Mouse (Mus musculus) thymus, postnatal 4 days (tissue): Measurements from ENCODE around the gene Znfx1.

Experiments
- DNase-seq: peaks from one replicate; pipeline ENCODE4 v3.0.0; 2021

The Znfx1 gene

GRCm38 (mm10) chr2:167062965-167063880 is at the start of gene Znfx1:
Gene Znfx1 (minus strand): TSS chr2:167063015.
- DNase-seq = peak; percentile 98

GRCm38 (mm10) chr2:167112259-167112658 is 49.4 kb upstream of the Znfx1 start:
- DNase-seq = no peak

- DNase-seq = no peak
These were observed 46.7 kb upstream of the Znfx1 start for GRCm38 (mm10) chr2:167109506-167109905.

- DNase-seq = no peak
These were observed 40.7 kb upstream of the Znfx1 start for GRCm38 (mm10) chr2:167103546-167103945.

GRCm38 (mm10) chr2:167101743-167102441 is 39.1 kb upstream of the Znfx1 start:
- peak; percentile 88 for DNase-seq

DNA sequence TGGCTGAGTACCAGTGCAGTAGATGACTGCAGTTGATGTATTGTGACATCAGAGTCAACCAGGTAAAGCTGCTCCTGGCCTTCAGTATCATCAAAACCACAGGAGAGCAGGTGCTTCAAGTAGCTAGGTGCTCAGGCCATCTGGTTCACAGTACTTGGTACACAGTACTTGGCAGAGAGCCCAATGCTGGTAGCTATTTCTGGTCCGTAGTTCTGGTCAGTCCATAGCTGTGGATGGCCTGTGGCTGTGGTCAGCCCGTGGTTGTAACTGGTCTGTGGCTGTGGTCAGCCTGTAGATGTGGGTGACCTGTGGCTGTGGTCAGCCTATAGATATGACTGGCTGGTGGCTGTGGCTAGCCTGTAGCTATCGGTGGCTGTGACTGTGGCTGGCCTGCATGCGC is 31.9 kb upstream of the Znfx1 start:
- no peak for DNase-seq

DNA sequence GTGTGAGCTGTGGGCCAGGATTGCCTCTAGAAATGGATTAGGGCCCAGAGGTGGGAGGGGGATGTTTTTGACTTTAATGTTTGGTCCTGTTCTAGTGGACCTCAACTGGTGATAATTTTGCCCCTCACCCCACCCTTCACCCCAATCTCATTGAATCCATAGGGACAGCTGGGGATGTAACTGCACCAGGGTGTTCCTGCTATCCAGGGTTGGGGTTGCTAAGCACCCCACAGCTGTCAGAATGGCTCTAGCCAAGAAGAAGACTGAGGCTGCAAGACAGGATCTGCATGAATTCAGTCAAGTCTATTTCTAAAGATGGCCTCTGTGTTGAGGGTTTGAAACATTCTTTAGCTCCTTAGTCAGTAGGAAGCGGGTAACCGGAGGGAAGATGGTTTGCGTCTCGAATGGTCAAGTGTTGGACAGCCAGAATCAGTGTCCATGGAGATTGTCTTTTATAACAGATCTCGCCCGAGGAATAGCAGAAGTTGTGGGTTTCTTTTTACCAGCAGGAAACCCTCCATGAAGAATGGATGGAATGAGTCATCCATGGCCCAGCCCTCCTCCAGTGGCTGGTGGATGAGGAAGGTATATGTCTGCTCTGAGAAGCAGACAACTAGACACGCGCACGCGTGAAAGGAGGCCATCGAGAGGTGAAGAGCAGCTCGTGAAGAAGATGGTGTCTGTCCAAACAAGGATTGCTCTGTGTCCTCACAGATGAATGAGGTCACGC is 30.5 kb upstream of the Znfx1 start:
- DNase-seq = no peak

DNA sequence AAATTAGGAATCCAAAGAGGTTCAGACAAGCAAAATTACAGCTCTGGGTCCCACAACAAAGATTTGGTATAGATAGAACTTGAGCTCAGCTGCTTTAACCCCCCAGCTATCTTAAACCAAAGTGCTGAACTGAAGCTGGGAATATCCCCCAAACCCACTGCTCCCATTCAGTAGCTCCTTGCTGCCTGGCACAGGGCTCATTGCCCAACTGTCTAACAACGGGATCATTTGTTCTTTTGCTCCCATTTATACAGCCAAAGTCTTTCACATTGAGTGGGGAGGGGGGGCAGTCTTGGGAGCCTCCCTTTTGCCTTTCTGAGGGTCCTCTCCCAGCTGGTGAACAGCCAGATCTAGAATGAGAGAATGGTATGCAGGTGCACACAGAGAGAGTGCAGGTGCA is 27.5 kb upstream of the Znfx1 start:
- DNase-seq = no peak

- DNase-seq = no peak
These were observed 24.0 kb upstream of the Znfx1 start for GRCm38 (mm10) chr2:167086836-167087235.

DNA sequence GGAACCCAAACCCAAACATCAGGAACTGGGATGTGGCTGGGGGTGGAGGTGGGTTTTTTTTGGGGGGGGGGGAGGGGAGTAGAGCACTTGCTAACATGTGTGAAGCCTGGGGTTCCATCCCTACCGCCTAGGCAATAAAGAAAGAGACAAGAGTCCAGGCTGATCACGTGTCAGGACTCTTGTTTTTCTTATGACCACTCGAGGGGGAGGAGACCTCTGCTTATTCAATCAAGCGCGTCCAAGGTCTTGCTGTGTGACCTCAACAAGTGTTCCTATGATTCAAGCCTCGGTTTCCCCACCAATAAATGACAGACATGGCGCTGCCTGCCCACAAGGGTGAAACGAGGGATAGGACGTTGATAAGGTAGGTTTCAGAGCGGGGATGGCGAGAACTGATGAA is 23.3 kb upstream of the Znfx1 start:
- DNase-seq = no peak

DNA sequence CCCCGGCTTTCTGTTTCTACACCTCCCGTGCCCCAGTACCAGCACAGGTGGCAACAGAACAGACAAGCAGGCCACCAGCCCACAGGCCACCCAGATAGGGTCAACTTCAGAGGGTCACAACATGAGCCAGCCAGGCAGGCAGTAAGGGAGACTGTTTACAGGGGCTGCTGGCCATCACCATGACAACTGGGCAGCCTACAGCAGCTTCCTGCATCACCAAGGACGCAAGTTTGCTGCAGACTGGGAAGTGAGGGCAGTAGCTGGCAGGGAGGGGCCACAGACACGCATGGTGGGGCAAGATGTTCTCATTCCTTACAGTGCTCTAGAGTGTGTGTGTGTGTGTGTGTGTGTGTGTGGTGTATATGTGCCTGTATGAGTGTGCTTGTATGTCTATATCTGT is 18.8 kb upstream of the Znfx1 start:
- no peak for DNase-seq

GRCm38 (mm10) chr2:167081135-167081534 is 18.3 kb upstream of the Znfx1 start:
- no peak for DNase-seq

- DNase-seq = no peak
These were observed 17.6 kb upstream of the Znfx1 start for GRCm38 (mm10) chr2:167080387-167080786.

GRCm38 (mm10) chr2:167079535-167080257 is 16.9 kb upstream of the Znfx1 start:
- no peak for DNase-seq

DNA sequence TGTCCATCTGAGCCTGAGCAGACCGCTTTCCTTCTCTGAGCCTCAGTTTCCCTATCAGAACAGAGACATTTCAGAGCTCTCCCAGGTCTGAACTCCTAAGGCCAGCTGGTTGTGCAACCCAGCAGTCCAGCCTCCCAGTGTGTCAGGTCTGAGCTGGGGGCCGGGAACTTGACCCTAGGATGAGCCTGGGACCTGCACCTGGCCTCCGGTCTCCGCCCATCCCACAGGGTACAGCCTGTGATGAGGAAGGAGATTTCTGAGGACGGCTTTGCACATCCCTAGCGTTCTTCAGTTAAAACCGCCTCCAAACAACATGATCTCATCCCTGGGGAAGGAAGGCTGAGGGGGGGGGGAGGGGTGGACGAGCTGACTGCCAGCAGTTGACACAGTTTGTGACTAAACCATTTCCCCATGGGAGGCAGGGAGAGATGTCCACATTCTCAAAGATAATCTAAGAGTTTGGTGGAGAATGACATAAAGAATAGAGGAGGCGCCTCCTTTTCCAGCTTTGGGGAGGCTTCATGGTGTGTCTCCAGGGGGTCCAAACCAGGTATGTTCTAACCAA is 16.2 kb upstream of the Znfx1 start:
- no peak for DNase-seq

DNA sequence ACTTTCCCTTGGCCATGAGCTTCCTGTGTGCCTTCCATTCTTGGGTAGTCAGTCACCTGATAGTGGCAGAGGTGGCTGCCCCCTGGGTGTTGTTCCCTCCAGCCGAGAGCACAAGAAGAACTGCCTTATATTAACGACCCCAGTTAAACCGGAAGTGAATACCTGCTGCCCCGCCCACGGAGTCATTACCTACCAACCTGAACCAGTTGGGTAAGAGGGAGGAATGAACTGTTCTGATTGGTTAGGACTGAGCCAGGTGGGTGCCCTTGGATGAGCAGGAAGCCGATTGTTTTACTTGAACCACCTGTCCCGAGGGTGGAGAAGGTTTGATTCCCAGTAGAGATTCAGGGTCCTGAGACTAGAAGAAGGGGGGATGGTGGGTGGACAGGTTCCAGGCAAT is 15.7 kb upstream of the Znfx1 start:
- DNase-seq = no peak

DNA sequence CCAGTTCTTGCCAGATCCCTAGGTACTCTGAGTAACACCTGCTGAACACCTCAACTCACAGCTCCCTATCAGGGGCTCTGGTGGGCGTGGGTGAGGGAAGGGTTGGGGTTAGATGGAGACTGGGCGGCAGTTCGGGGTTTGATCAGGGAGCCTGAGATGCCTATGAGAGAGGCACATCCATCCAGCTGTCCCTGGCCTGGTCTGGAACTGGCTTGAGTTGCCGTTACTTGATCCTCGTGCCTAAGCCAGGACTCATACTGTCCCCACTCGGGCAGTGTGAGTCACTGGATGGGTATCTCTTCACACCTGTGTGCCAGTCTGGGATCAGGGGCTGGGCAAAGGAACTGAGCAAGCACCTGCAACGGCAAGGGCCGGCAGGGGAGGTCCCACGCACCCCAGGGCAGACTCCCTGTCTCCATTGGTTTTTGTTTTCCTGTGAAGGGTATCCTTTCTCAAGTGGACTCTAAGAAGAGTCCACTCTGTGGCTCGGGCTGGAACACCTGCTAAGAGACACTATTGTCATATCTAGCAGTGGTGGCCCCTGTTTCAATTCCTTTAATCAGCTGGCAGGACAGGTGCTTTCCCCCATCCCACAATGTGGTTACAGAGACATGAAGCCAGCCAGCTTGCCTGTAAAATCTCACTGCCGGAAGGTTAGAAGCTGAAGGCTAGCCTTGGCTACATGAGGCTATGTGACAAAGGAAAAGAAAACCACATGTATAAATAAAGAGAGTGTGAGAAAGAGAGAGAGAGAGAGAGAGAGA is 14.6 kb upstream of the Znfx1 start:
- no peak for DNase-seq

GRCm38 (mm10) chr2:167076759-167077158 is 13.9 kb upstream of the Znfx1 start:
- no peak for DNase-seq

DNA sequence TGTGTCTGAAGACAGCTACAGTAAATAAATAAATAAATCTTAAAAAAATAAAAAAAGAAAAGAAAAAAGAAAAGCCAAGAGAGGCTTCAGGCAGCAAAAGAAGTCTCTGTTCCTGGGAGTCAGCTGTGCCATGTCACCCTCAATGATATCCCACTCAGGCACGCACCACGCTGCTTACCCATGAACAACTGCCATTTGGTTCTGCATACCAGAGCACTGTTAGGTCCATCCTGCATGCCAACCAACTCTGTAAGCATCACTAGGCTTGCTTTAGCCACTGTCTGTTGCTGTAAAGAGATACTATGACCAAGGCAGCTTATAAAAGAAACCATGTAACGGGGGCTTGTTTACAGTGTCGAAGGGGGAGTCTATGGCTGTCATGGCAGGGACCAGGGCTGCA is 13.5 kb upstream of the Znfx1 start:
- DNase-seq = no peak

DNA sequence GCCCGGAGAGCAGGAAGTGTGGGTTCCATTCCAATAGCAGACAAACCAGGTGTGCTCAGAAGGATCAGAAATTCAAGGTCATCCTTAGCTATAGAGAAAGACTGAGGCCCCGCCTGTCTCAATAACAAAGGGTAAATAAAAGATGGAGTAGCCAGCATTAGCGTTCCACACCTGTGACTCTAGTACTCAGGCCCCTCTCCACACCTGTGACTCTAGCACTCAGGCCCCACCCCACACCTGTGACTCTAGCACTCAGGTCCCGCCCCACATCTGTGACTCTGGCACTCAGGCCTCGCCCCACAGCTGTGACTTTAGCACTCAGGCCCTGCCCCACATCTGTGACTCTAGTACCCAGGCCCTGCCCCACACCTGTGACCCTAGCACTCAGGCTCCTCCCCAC is 11.8 kb upstream of the Znfx1 start:
- DNase-seq = no peak
